Mouse (Mus musculus) small intestine, adult 2 months (tissue): ENCODE data around the gene Calcoco1.

Experiments used
- CTCF ChIP-seq: fragments of 200-500 bp; IDR thresholded peaks from 2 replicates; pipeline ENCODE4 v1.5.1; 2012; ENCODE audit warnings: low read depth, mild to moderate bottlenecking, control low read depth, inconsistent platforms, low read length, moderate library complexity, mixed read lengths; ENCODE audit not compliant: insufficient replicate concordance, insufficient read length; ENCODE audit errors: extremely low read depth
- POLR2A ChIP-seq: fragments of 200-500 bp; IDR thresholded peaks from 2 replicates; pipeline ENCODE4 v1.6.1; 2012; ENCODE audit warnings: low read depth, mild to moderate bottlenecking, control low read depth, inconsistent platforms, low read length, moderate library complexity

- TF ChIP-seq POLR2A (no peak), CTCF (no peak)
Observed at GRCm38 (mm10) chr15:102696899-102697298, 25.1 kb downstream of the Calcoco1 start.
